Mouse (Mus musculus) cerebellum, adult (tissue): Measurements from ENCODE around the gene Utf1.

Source experiments
- ATAC-seq: cut with Nextera tagmentation; 2 replicates; pipeline ENCODE4 v1.9.2; 2017; ENCODE audit warnings: mild to moderate bottlenecking, moderate library complexity, mixed read lengths; ENCODE audit not compliant: insufficient number of reproducible peaks, low FRiP score, low TSS enrichment

The Utf1 gene

DNA sequence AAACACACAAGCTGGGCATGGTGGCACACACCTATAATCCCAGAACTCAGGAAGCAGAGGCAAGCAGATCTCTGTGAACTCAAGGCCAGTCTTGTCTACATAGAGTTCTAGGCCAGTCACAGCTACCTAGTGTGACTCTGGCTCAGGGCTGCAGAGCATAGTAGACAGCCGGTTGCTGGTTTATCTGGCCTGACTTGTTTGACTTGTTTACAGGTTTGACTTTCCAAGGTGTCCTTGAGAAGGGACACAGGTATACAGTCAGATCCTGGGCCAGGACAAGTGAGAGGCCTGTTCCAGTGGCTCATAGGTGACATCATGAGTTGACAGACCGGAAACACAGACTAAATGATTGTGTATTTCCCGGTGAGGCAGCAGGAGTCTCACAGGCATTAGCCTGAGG lies 6.5 kb upstream of the Utf1 start:
- ATAC-seq = no peak

DNA sequence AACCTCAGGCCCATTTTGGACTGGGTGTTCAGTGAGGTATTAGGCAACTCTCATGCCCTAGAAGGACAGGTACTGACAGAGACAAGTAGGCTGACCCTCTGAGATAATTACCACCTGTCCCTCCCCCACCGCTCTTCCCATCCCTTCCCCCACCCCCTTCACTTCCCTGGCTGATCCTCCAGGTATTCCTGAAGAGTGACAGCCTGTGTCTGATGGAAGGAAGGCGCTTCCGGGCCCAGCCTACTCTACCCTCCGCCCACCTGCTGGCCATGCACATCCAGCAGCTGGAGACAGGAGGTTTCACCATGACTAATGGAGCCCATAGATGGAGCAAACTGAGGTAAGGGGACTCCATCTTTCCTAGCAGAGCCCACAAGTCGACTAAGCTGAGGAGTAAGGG lies 5.8 kb upstream of the Utf1 start:
- ATAC-seq = no peak

DNA sequence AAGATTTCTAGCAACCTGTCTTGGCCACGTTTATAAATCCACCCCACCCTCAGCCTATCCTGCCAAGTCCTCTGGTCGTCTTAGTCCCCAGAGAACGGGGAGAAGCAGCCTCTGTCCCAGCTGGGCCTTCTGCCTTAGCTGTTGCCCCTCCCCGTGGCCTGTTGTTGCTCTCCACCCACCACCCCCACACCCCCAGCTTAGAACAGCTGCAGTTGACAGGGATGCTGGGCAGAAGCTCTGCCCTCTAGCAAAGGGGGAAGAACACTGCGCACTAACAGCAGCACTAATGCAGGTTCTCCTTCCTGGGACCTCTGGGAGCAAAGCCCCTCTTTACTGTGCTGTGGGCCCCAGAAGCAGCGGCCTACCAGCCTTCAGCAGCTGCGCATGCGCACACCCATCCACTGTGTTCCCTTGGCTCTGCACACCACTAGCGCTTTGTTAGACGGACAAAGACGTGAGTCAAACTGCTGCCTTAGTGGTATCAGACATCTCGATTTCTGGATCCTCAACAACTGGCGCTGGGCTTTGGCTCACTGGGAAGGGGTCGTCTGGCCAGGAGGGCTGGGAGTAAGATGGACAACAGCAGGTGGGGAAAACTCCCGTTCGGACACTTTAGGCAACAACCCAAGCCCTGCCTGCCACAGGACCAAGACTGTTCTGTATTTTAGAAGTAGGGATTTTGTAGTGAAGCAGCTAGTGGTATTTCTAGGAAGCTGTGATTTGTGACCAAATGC lies 2.9 kb upstream of the Utf1 start:
- ATAC-seq = no peak

DNA sequence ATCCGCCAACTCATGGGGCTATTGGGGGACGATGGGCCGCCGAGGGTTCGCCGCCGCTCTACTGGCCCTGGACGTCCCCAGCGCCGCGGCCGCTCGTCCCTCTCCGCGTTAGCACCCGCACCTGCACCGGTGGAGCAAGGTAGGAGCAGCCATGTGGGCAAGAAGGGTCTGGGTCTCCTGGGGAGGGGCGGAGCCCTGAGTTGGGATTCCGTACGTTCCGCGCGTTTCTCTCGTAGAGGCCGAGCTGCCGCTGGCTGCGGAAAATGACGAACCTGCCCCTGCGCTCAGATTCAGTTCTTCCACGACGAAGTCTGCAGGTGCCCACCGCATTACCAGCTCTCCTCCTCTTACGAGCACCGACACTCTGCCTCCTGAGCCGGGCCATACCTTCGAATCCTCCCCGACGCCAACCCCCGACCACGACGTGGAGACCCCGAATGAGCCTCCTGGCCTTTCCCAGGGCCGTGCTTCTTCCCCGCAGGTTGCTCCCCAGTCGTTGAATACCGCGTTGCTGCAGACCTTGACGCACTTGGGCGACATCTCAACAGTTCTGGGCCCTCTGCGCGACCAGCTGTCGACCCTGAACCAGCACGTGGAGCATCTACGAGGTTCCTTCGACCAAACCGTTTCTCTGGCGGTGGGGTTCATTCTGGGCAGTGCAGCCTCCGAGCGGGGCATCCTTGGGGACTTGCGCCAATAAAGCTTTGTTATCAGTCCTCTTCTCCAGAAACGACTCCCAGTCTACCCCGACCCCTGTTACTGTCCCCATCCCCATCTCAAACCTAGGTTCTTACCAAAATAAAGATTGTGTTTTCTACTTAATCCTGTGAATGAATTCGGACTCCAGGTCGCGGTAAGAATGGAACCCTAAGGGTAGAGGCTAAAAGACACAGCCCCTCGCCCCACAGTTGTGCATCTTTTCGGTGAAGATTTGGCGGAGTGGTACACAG lies 977 bp downstream of the Utf1 start:
- ATAC-seq = no peak

DNA sequence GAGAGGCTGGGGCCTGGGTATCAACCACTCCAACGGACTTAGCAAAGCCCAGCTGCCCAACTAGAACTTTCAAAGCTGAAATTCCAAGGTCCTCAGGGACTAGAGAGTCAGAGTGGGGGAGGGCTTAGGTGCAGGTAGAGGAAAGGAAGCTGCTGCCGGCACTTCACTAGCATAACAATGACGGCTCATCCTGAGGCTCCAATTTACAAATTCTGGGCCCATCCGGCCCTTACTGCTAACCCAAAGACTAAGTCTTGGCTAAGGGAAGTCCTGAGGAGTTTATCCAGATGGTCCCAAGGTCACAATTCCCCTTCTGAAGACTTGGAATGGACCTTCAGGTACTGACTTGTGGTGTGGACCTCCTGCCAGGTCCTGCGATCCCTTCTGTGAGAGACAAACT lies 1.9 kb downstream of the Utf1 start:
- no peak for ATAC-seq

DNA sequence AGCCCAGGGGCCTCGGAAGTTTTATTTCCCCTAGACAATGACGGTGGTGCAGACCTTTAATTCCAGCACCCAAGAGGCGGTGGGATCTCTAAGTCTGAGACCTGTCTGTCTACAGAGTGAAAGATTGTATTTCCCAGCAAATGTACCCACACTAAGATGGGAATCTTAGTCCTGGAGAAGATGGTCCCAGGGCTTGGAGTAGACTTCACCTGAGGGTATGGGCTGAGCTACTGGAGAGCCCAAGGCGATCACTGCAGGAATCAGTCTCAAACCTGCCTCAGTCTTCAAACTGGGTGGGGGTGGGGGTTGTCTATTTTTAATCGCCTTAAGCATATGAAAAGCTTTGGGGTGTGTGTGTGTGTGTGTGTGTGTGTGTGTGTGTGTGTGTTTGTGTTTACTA lies 2.4 kb downstream of the Utf1 start:
- ATAC-seq = no peak

DNA sequence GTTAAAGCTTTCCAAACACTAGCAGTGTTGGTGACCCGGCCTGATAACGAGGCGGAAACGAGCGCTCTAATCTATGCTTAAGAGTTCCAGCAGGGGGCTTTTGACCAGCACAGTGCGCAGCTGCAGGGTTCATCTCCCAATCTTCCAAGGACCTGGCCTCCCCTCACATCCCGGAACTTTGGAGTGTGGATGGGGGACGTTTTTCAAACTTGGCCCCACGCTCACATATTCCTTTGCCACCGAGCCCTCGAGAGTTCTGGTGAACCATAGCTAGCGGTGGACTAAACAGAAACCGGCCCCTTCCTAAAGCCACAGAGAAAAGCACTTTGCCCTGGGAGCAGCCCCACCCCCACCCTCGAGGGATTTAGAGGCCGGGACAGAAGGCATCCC lies 6.3 kb downstream of the Utf1 start:
- no peak for ATAC-seq

DNA sequence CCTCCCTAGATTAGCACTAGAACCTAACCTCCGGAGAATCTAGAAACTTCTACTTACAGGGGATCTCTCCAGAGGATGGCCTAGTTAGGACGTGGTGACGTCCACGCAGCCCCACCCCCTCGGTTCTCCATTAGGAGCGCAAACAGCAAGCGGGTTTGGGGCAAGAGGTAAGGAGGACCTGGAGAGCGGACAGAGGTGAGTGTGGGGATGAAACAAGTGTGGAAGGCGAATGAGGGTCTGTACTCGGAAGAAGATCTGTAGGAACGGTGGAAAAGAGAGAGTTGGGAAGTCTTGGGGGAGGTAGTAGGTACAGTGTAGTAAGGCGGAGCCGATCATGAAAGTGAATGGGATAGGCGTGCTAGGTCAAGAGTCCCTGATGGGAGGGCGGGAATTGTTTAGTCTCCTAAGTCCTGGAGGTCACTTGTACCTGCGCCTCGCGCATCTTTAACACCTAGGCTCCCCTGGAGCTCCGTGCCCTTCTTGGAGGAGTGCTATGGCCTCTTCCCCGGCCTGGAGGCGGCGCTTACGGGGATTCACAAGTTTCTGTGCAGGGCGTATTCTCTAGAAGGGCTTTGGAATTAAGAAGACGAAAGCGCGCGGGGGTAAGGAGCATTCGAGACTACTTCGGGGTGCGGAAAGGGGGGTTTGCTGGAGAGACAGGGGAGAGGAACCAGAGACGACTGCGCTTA lies 6.8 kb downstream of the Utf1 start:
- ATAC-seq = no peak

DNA sequence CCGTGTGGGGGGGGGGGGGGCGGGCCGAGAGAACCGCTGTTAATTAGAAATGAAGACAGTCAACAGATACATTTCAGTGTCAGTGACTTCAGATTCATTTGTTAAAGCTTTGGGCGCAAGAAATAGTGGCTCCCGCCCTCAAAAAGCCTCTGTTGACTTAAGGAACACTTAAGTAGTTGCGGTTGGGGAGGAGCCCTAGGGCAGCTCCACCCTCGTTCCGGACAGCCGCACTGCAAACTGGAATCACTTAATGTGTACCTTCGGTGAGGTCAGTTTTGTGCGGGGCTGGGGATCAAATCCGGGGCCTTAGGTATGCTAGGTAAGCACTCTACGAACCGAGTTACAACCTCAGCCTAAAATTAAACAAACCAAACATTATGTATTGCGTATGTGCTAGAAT lies 7.5 kb downstream of the Utf1 start:
- no peak for ATAC-seq

DNA sequence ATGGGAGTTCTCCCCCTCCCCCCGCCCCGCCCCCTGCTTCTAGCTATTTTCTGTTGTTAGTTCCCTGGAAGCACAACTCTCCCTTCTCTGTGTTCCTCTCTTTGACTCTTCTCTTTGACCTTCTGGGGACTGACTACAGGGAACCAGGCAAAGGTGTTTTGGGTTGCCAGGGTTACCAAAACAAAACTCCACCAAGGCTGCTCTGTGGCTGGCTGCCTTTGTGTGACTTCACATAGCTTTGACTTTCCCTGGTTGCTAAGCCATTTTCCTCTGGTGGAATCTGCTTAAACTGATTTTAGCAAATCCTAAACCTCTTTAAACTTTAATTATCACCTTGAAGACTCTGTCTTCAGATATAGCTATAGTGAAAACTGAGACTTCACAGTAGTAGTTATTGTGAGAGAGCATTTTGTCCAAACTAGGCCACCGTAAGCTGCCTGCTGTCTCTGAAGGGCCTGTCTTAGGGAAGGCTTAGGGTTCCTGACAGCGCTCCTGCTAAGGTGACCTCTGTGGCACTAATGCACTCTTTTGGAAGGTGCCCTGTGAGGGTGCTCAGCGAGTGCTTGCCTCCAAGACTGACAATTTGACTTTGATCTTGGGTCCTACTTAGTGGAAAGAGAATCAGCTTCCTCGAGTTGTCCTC lies 8.5 kb downstream of the Utf1 start:
- no peak for ATAC-seq

DNA sequence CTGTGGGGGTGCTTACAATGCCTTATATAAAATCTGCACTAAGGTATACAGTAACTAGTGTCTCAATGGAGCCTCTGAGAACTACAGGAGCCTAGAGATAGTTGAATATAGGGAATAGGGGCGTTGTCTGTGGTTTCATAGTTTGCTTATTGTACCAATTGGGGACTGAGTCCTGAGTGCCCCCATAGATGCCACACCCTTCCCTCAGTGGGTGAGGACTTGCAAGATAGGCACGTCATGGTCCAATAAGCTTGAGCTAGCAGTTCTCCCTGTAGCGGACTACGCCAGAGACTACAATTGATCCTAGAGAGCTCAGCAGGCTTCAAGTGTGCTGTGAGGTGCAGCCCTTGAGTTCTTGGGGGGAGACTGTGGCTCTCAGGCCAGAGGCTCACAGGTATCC lies 11.9 kb downstream of the Utf1 start:
- no peak for ATAC-seq

DNA sequence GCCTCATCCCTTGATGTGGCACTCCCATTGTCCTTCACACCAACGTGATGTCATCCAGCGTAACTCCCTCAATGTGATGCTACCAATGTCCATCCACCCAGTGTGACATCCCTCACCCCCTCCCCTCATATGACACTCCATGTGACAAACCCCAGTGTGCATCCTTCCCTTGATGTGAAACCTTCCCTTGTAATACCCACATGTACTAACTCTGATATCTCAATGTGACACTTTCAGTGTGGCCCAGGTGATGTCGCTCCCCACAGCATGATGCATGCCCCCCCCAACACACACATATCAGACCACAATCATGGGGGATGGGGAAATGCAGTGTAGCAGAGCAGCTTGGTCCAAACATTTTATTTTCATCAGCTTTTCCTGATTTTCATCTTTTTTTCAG lies 13.1 kb downstream of the Utf1 start:
- ATAC-seq = no peak

DNA sequence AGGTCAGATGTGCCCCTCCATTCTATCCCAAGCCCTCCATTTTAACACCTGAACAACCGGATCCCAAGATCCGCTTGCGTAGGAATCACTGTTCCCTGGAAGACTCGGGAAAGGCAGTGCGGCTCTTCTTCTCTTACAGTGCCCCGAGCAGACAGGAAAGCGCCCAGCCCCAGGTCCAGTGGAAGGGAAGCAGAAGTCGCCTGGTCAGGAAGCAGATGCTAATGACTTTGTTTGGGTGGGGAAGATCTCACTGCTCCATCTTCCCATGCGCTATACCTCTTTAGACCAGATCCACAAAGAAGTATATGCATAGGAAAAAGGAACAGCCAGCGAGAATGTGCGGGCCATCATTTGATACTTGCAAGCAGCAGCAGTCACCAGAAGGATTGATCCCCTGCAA lies 13.8 kb downstream of the Utf1 start:
- ATAC-seq = no peak

DNA sequence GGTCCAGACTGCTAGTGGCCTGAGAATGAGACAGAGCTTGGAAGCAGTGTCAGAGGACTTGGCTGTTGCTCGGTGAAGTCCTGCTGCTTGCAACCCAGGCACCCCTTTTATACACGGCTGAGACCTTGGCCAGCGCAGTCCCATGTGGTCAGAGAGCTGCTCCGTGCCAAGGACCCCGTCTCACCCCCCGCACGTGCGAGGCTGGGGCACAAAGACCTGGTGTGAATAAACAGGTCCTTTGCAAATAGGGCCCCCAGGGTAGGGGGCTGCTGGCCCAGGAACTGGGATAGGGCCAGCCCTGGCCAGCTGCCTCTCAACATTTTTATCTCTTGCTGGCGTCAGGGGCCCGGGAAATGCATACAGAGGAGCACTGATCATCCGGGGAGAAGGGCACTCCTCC lies 14.4 kb downstream of the Utf1 start:
- no peak for ATAC-seq

DNA sequence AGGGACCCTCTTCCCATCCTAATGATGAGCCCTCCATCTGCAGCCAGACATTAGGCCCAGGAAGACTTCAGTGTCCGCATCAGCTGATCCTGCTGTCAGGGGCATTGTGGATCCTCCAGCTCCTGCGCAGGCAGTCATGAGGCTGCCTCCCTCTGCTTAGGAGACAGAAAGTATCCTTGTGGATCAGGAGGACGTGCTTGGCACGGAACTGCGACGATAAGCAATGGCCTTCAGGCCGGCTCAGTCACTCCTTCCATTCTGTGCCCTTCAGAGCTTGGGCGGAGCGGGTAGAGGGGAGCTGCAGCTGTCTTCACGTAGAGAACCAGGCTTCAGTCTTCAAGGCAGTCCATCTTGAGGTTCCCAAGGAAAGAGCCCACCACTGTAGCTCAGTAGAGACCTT lies 17.6 kb downstream of the Utf1 start:
- ATAC-seq = no peak

DNA sequence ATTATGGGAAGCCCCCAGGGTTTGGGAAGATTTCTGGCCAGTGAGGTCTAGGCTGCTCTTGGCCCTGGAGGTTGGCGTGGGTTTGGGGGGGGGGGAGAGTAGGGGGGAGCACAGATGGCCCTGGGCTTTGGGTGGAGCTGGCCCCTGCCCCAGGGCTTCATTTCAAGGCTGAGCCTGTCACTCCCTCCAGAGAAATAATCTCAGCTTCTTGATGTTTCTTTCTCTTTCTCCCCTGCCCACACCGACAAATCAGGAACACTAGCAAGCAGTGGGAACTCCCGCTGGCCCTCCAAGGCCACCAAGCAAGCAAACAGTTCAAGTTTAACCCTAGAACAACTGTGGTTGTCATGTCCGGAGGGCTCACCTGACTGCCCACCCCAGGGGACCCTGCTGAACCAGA lies 20.2 kb downstream of the Utf1 start:
- ATAC-seq = no peak

DNA sequence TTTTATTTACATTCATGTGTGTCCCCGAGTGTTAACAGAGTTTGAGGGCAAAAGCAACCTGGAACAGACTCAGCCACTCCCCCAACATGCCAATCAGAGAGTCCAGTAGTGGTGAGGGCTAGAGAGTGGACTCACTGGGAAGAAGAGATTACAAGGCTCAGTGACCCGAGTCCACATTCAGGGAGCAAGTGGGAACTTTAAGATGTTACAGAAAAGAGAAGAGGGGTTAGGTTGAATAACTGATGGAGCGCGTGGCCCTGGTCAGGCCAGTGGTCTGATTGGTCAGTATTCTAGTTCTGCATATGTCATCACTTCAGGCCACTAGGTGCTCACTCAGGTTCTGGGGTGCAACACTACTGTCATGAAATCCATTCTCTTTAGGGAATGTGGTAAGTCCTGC lies 23.6 kb downstream of the Utf1 start:
- ATAC-seq = no peak

DNA sequence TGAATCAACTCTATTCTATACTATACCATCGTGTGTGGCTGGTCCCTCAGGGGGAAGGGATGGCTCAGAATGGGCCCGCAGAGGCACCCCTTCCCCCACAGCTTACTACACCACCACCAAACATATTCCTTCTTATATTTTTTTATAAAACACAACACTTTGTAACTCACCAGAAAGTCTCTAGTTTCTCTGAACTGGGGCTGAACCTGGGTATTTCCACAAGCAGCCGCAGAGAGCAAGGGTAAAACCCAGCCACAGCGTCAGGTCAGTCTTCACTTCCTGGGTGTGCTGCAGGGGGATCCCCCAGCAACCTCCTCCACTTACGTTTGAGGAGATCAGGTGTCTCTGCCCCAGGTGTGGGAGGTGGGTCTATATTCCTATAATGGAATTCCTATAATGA lies 24.8 kb downstream of the Utf1 start:
- ATAC-seq = no peak

DNA sequence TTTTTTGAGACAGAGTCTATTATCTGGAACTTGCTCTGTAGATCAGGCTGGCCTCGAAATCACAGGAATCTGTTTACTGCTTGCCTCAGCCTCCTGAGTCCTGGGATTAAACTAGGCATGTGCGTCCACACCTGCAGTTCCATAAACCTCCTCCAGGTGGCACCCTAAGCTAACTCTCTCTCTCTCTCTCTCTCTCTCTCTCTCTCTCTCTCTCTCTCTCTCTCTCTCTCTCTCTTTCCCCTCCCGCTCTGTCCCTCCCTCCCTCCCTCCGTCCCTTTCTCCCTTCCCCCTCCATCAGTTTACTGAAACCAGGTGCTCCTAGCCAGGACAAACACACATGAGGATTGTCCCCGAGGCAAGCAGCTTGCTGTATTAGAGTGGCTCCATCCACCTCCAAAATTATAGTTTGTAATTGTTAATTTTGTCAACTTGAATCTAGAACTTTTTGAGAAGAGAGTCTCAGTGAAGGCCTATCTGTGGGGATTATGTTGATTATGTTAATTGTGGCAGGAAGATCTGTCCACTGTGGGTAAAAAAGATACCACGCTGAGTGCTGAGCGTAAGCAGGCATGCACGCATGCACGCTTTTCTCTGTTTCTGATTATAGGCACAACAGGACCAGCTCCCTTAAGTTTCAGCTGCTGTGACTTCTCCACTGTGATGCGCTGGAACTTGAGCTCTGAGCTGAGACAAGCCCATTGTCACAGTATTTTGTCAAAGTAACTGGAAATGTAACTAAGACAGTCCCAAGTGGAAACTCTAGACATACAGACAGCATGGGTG lies 25.9 kb downstream of the Utf1 start:
- ATAC-seq = no peak
